In genomic region chr8:129115761-129116160, GRCm38 (mm10) we compare ENCODE assay signal across 33 mouse cellular contexts. TPM values are rescaled to one million over a fixed set of nuclear protein-coding genes. Genes with fewer than 3 reads are reported as not detected.
"Had no signal": no experiment of that assay in that cellular context is flagged by ENCODE, and none has a peak within 500 bp of the region (broad histone marks: within the 10 kb centered on the region; RNA-seq: fewer than 3 reads in every experiment).

No protein-coding gene starts in this region.

RNA-seq across cellular contexts. Expression of gene Gm10999, which starts 15.7 kb away (rescaled TPM):
- total RNA-seq: common myeloid progenitor, adult 5-6 weeks; forebrain, postnatal 0 days; gastrocnemius, adult 18-20 months; gastrocnemius, adult 2 months; gastrocnemius, adult 8-10 months; gastrocnemius, postnatal 10 days; gastrocnemius, postnatal 14 days; gastrocnemius, postnatal 25 days; gastrocnemius, postnatal 36 days; gastrocnemius, postnatal 4 days; granulocyte monocyte progenitor cell, adult 5-6 weeks; heart, adult 18-20 months; heart, adult 2 months; heart, adult 8-10 months had no signal
- polyA plus RNA-seq: cortical plate, adult 2 months; embryonic facial prominence, embryonic 10.5 days; embryonic facial prominence, embryonic 11.5 days; embryonic facial prominence, embryonic 12.5 days; embryonic facial prominence, embryonic 13.5 days; embryonic facial prominence, embryonic 14.5 days; embryonic facial prominence, embryonic 15.5 days; erythroblast, embryonic 14.5 days; forebrain, embryonic 10.5 days; forebrain, embryonic 11.5 days; forebrain, embryonic 12.5 days; forebrain, embryonic 13.5 days; forebrain, embryonic 14.5 days; forebrain, embryonic 15.5 days; forebrain, embryonic 16.5 days; forebrain, postnatal 0 days; frontal cortex, adult 2 months; gonadal fat pad, adult 2 months; heart, adult 2 months; heart, embryonic 10.5 days; heart, embryonic 11.5 days had no signal

RNA-seq across cellular contexts. Expression of gene Ccdc7b, which starts 48.8 kb away (rescaled TPM):
- total RNA-seq: common myeloid progenitor, adult 5-6 weeks; forebrain, postnatal 0 days; gastrocnemius, adult 18-20 months; gastrocnemius, adult 2 months; gastrocnemius, adult 8-10 months; gastrocnemius, postnatal 10 days; gastrocnemius, postnatal 14 days; gastrocnemius, postnatal 25 days; gastrocnemius, postnatal 36 days; gastrocnemius, postnatal 4 days; granulocyte monocyte progenitor cell, adult 5-6 weeks; heart, adult 18-20 months; heart, adult 2 months; heart, adult 8-10 months had no signal
- polyA plus RNA-seq: cortical plate, adult 2 months; embryonic facial prominence, embryonic 10.5 days; embryonic facial prominence, embryonic 11.5 days; embryonic facial prominence, embryonic 12.5 days; embryonic facial prominence, embryonic 13.5 days; embryonic facial prominence, embryonic 14.5 days; embryonic facial prominence, embryonic 15.5 days; erythroblast, embryonic 14.5 days; forebrain, embryonic 10.5 days; forebrain, embryonic 11.5 days; forebrain, embryonic 12.5 days; forebrain, embryonic 13.5 days; forebrain, embryonic 14.5 days; forebrain, embryonic 15.5 days; forebrain, embryonic 16.5 days; forebrain, postnatal 0 days; frontal cortex, adult 2 months; gonadal fat pad, adult 2 months; heart, adult 2 months; heart, embryonic 10.5 days; heart, embryonic 11.5 days had no signal

RNA-seq across cellular contexts. Expression of gene Ccdc7a, which starts 50.4 kb away (rescaled TPM):
- total RNA-seq: common myeloid progenitor, adult 5-6 weeks; forebrain, postnatal 0 days; gastrocnemius, adult 18-20 months; gastrocnemius, adult 2 months; gastrocnemius, adult 8-10 months; gastrocnemius, postnatal 10 days; gastrocnemius, postnatal 14 days; gastrocnemius, postnatal 25 days; gastrocnemius, postnatal 36 days; gastrocnemius, postnatal 4 days; granulocyte monocyte progenitor cell, adult 5-6 weeks; heart, adult 18-20 months; heart, adult 2 months; heart, adult 8-10 months had no signal
- polyA plus RNA-seq: cortical plate, adult 2 months; embryonic facial prominence, embryonic 10.5 days; embryonic facial prominence, embryonic 11.5 days; embryonic facial prominence, embryonic 13.5 days; embryonic facial prominence, embryonic 14.5 days; embryonic facial prominence, embryonic 15.5 days; erythroblast, embryonic 14.5 days; forebrain, embryonic 10.5 days; forebrain, embryonic 11.5 days; forebrain, embryonic 12.5 days; forebrain, embryonic 13.5 days; forebrain, embryonic 16.5 days; forebrain, postnatal 0 days; frontal cortex, adult 2 months; gonadal fat pad, adult 2 months; heart, adult 2 months; heart, embryonic 10.5 days; heart, embryonic 11.5 days had no signal
